Mouse (Mus musculus) heart, embryonic 16.5 days (tissue): ENCODE data around the gene Disp1. TPM values are rescaled to one million over a fixed set of nuclear protein-coding genes. Genes with fewer than 3 reads are reported as not detected.

ENCODE experiments used
- ATAC-seq: fragments of 200-750 bp; cut with Nextera tagmentation; replicated peaks from 2 replicates; pipeline ENCODE4 v1.8.0; 2017; ENCODE audit warnings: moderate number of reproducible peaks; ENCODE audit not compliant: insufficient read depth, low FRiP score; ENCODE audit errors: extremely low read depth
- H3K27ac ChIP-seq: fragments of 300-500 bp; sonication (generic); 2 replicates; pipeline ENCODE4 v1.5.1; 2014; ENCODE audit warnings: mild to moderate bottlenecking, low read length, control low read depth, moderate library complexity
- H3K27me3 ChIP-seq: fragments of 300-500 bp; sonication (generic); 2 replicates; pipeline ENCODE4 v1.6.1; 2014; ENCODE audit warnings: low read length, mixed read lengths; ENCODE audit not compliant: control insufficient read depth, insufficient read depth
- H3K36me3 ChIP-seq: fragments of 300-500 bp; sonication (generic); 2 replicates; pipeline ENCODE4 v1.6.1; 2014; ENCODE audit not compliant: control insufficient read depth, insufficient read depth
- H3K4me1 ChIP-seq: fragments of 300-500 bp; sonication (generic); 2 replicates; pipeline ENCODE4 v1.6.1; 2014; ENCODE audit warnings: low read length, mixed read lengths; ENCODE audit not compliant: control insufficient read depth, insufficient read depth
- H3K4me2 ChIP-seq: fragments of 300-500 bp; sonication (generic); 2 replicates; pipeline ENCODE4 v1.6.1; 2014; ENCODE audit warnings: low read depth, mild to moderate bottlenecking, control low read depth, low read length
- H3K4me3 ChIP-seq: fragments of 300-500 bp; sonication (generic); 2 replicates; pipeline ENCODE4 v1.5.1; 2014; ENCODE audit warnings: mild to moderate bottlenecking, control low read depth, low read length
- H3K9ac ChIP-seq: fragments of 300-500 bp; sonication (generic); 2 replicates; pipeline ENCODE4 v1.6.1; 2014; ENCODE audit warnings: low read length, control low read depth
- H3K9me3 ChIP-seq: fragments of 300-500 bp; sonication (generic); replicated peaks from 2 replicates; pipeline ENCODE4 v1.6.1; 2016; ENCODE audit warnings: low read length; ENCODE audit not compliant: control insufficient read depth
- WGBS: fragments of 180-500 bp; shearing (Covaris S2); extraction: QIAGEN DNeasy Blood & Tissue Kit; methylation state at CpG from one replicate; pipeline ENCODE4 v1.1.7; 2014; 5-methylcytosine and 5-hydroxymethylcytosine counted together
- polyA plus RNA-seq: library from polyadenylated mRNA; unstranded; fragments of >200 nt; fragmentation: Nextera tagmentation; extraction: Ambion mirVana; gene quantifications from 2 replicates; pipeline ENCODE4 v1.2.1, GENCODE M21; 2015

Disp1 gene
- polyA plus RNA-seq, 1 experiment from 2014 or later: 10.3 TPM

- Histone ChIP-seq H3K4me1 (peaks cover 28% of the 10 kb centered on the region), H3K27ac (no peak overlapping the region), H3K4me3 (no peak overlapping the region), H3K36me3 (no peaks in the 10 kb centered on the region), H3K4me2 (no peak overlapping the region), H3K9me3 (no peaks in the 10 kb centered on the region), H3K9ac (no peak overlapping the region), H3K27me3 (no peaks in the 10 kb centered on the region)
- 66% methylated on average over 15 of the region's 15 CpGs for WGBS
- ATAC-seq: no peak
These were observed 104.1 kb downstream of the Disp1 start for GRCm38 (mm10) chr1:183116946-183117826.

GRCm38 (mm10) chr1:183116441-183116840, 104.9 kb downstream of the Disp1 start:
- Histone ChIP-seq H3K36me3 (no peaks in the 10 kb centered on the region), H3K9me3 (no peaks in the 10 kb centered on the region), H3K4me3 (no peak overlapping the region), H3K27ac (no peak overlapping the region), H3K4me2 (no peak overlapping the region), H3K4me1 (peaks cover 31% of the 10 kb centered on the region), H3K9ac (no peak overlapping the region), H3K27me3 (no peaks in the 10 kb centered on the region)
- ATAC-seq: no peak
- WGBS: 54% methylated on average over 10 of the region's 10 CpGs

GRCm38 (mm10) chr1:183115076-183115475, 106.2 kb downstream of the Disp1 start:
- no peak overlapping the region for H3K4me3 ChIP-seq
- no peak for ATAC-seq
- H3K4me1 ChIP-seq: peaks cover 31% of the 10 kb centered on the region
- WGBS: 71% methylated on average over 7 of the region's 7 CpGs
- no peaks in the 10 kb centered on the region for H3K36me3 ChIP-seq
- H3K9ac ChIP-seq: no peak overlapping the region
- H3K4me2 ChIP-seq: no peak overlapping the region
- H3K9me3 ChIP-seq: no peaks in the 10 kb centered on the region
- no peak overlapping the region for H3K27ac ChIP-seq
- no peaks in the 10 kb centered on the region for H3K27me3 ChIP-seq

GRCm38 (mm10) chr1:183114554-183114953, 106.8 kb downstream of the Disp1 start:
- H3K4me1 ChIP-seq: peaks cover 31% of the 10 kb centered on the region
- WGBS: 86% methylated on average over 6 of the region's 6 CpGs
- no peak overlapping the region for H3K9ac ChIP-seq
- H3K36me3 ChIP-seq: no peaks in the 10 kb centered on the region
- no peak overlapping the region for H3K4me3 ChIP-seq
- no peak for ATAC-seq
- no peak overlapping the region for H3K27ac ChIP-seq
- no peak overlapping the region for H3K4me2 ChIP-seq
- no peaks in the 10 kb centered on the region for H3K9me3 ChIP-seq
- no peaks in the 10 kb centered on the region for H3K27me3 ChIP-seq

- no peaks in the 10 kb centered on the region for H3K36me3 ChIP-seq
- no peak overlapping the region for H3K4me2 ChIP-seq
- no peak overlapping the region for H3K4me3 ChIP-seq
- 0 out of 2 replicates have a peak overlapping the region, but pooled peaks have one; percentile 12 for H3K9ac ChIP-seq
- ATAC-seq: no peak
- H3K9me3 ChIP-seq: no peaks in the 10 kb centered on the region
- peak overlapping the region; percentile 33; the same call in 1 of the 2 replicates for H3K27ac ChIP-seq
- 45% methylated on average over 9 of the region's 9 CpGs for WGBS
- no peaks in the 10 kb centered on the region for H3K27me3 ChIP-seq
- peaks cover 28% of the 10 kb centered on the region for H3K4me1 ChIP-seq
These were observed 107.8 kb downstream of the Disp1 start for GRCm38 (mm10) chr1:183113546-183113945.

- Histone ChIP-seq H3K9ac (no peak overlapping the region), H3K27me3 (no peaks in the 10 kb centered on the region), H3K9me3 (no peaks in the 10 kb centered on the region), H3K4me2 (no peak overlapping the region), H3K4me3 (no peak overlapping the region), H3K4me1 (peaks cover 6% of the 10 kb centered on the region), H3K36me3 (no peaks in the 10 kb centered on the region), H3K27ac (no peak overlapping the region)
- no peak for ATAC-seq
- 87% methylated on average over 2 of the region's 2 CpGs for WGBS
These were observed 113.8 kb downstream of the Disp1 start for GRCm38 (mm10) chr1:183107476-183107875.

- ATAC-seq: no peak
- Histone ChIP-seq H3K4me2 (no peak overlapping the region), H3K9me3 (no peaks in the 10 kb centered on the region), H3K27me3 (no peaks in the 10 kb centered on the region), H3K4me3 (no peak overlapping the region), H3K36me3 (no peaks in the 10 kb centered on the region), H3K27ac (no peak overlapping the region), H3K4me1 (no peaks in the 10 kb centered on the region), H3K9ac (no peak overlapping the region)
- 85% methylated on average over 5 of the region's 5 CpGs for WGBS
These were observed 116.6 kb downstream of the Disp1 start for GRCm38 (mm10) chr1:183104696-183105095.

- Histone ChIP-seq H3K9me3 (no peaks in the 10 kb centered on the region), H3K4me1 (no peaks in the 10 kb centered on the region), H3K9ac (no peak overlapping the region), H3K36me3 (no peaks in the 10 kb centered on the region), H3K27ac (no peak overlapping the region), H3K4me2 (no peak overlapping the region), H3K4me3 (no peak overlapping the region), H3K27me3 (no peaks in the 10 kb centered on the region)
- WGBS: 78% methylated on average over 3 of the region's 3 CpGs
- ATAC-seq: no peak
These were observed 118.5 kb downstream of the Disp1 start for GRCm38 (mm10) chr1:183102775-183103174.

- Histone ChIP-seq H3K4me3 (no peak overlapping the region), H3K4me2 (no peak overlapping the region), H3K27ac (no peak overlapping the region), H3K36me3 (no peaks in the 10 kb centered on the region), H3K9me3 (no peaks in the 10 kb centered on the region), H3K4me1 (no peaks in the 10 kb centered on the region), H3K9ac (no peak overlapping the region), H3K27me3 (no peaks in the 10 kb centered on the region)
- 75% methylated on average over 8 of the region's 8 CpGs for WGBS
- ATAC-seq: no peak
These were observed 119.2 kb downstream of the Disp1 start for GRCm38 (mm10) chr1:183102153-183102552.
